Mouse (Mus musculus) CH12.LX (cell line): Measurements from ENCODE around the gene Agpat4.
A peak's percentile ranks its signal among the peaks of the same experiment; 100 is the strongest.

Source experiments
- CHD2 ChIP-seq: IDR thresholded peaks from 2 replicates; pipeline ENCODE4 v1.6.1; 2011; ENCODE audit warnings: low read length, improper control_type of control experiment
- CTCF ChIP-seq, 2 experiments: IDR thresholded peaks in 1 of 2; conservative IDR thresholded peaks in 1 of 2; 2 replicates each; pipeline ENCODE4 v1.5.1; 2011 to 2012; ENCODE audit warnings: low read depth in 2 of 2, low read length in 2 of 2, improper control_type of control experiment in 1 of 2, inconsistent platforms in 1 of 2, mild to moderate bottlenecking in 1 of 2, moderate library complexity in 1 of 2
- ELF1 ChIP-seq: IDR thresholded peaks from 2 replicates; pipeline ENCODE4 v1.6.1; 2014; ENCODE audit warnings: low read depth, mild to moderate bottlenecking, inconsistent platforms, low read length, improper control_type of control experiment
- EP300 ChIP-seq: IDR thresholded peaks from 2 replicates; pipeline ENCODE4 v1.6.1; 2011; ENCODE audit warnings: low read length, improper control_type of control experiment
- ETS1 ChIP-seq: conservative IDR thresholded peaks from 2 replicates; pipeline ENCODE4 v1.6.1; 2012; ENCODE audit warnings: low read depth, mild to moderate bottlenecking, inconsistent platforms, low read length, improper control_type of control experiment, moderate library complexity
- MAFK ChIP-seq: IDR thresholded peaks from 2 replicates; pipeline ENCODE4 v1.6.1; 2011; ENCODE audit warnings: low read length, improper control_type of control experiment; ENCODE audit not compliant: insufficient replicate concordance
- MXI1 ChIP-seq: IDR thresholded peaks from 2 replicates; pipeline ENCODE4 v1.6.1; 2011; ENCODE audit warnings: mild to moderate bottlenecking, low read depth, low read length, improper control_type of control experiment
- POLR2A ChIP-seq: IDR thresholded peaks from 2 replicates; pipeline ENCODE4 v1.6.1; 2011; ENCODE audit warnings: low read depth, mild to moderate bottlenecking, improper control_type of control experiment, low read length
- RAD21 ChIP-seq: IDR thresholded peaks from 2 replicates; pipeline ENCODE4 v1.6.1; 2011; ENCODE audit warnings: low read depth, mild to moderate bottlenecking, low read length, improper control_type of control experiment, moderate library complexity
- RCOR1 ChIP-seq: conservative IDR thresholded peaks from 2 replicates; pipeline ENCODE4 v1.6.1; 2012; ENCODE audit warnings: low read depth, mild to moderate bottlenecking, inconsistent platforms, low read length, improper control_type of control experiment
- TCF12 ChIP-seq: IDR thresholded peaks from 2 replicates; pipeline ENCODE4 v1.6.1; 2014; ENCODE audit warnings: low read depth, mild to moderate bottlenecking, inconsistent platforms, low read length, improper control_type of control experiment
- UBTF ChIP-seq: IDR thresholded peaks from 2 replicates; pipeline ENCODE4 v1.6.1; 2012; ENCODE audit warnings: low read depth, mild to moderate bottlenecking, inconsistent platforms, low read length, improper control_type of control experiment, moderate library complexity
- ZNF384 ChIP-seq: IDR thresholded peaks from 2 replicates; pipeline ENCODE4 v1.6.1; 2012; ENCODE audit warnings: low read depth, low read length, improper control_type of control experiment, inconsistent platforms

- no peak for TF ChIP-seq MAFK
- no peak for TF ChIP-seq POLR2A
- TF ChIP-seq CTCF (conservative IDR thresholded peaks at IDR 0.05 in 1 of 2, IDR thresholded peaks at IDR 0.05 in 1 of 2; ENCODE audit: low read depth in 2 of 2, low read length in 2 of 2): no peak
- no peak for TF ChIP-seq UBTF
- TF ChIP-seq ELF1: peak; percentile 34; the same call in 1 of the 2 replicates
- TF ChIP-seq EP300: no peak
- no peak for TF ChIP-seq MXI1
- TF ChIP-seq CHD2: no peak
- no peak for TF ChIP-seq RAD21
- no peak for TF ChIP-seq RCOR1
- TF ChIP-seq ZNF384: no peak
- no peak for TF ChIP-seq TCF12
- TF ChIP-seq ETS1: no peak
Measured at GRCm38 (mm10) chr17:12094016-12094415, 24.5 kb upstream of the Agpat4 start.
